21 mouse cellular contexts compared by ENCODE assay signal in the genomic region with DNA sequence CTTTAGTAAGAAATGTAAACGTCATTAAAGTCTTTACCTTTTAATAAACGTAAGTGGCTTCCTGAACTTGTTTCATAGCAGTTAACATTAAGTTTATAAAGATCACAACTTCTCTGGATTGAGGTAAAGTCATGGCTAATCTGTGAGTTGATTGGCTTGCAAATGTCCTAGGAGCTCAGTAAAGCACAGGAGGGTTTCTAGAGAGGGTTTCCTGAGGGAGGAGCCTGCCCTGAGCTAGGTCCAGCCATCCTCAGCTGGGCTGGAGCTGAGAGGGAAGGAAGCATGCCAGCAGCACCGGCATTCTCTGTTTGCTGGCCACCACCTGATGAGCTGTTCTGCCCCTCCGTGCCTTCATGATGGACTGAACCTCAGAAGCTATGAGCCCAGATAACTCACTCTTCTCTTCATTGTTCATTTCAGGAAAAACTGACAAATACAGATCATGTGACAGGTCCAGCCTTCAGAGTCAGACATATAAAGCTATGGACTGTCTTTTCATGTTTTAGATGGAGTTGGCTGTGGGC.
"Had no signal": no experiment of that assay in that cellular context is flagged by ENCODE, and none has a peak within 500 bp of the region (broad histone marks: within the 10 kb centered on the region; RNA-seq: fewer than 3 reads in every experiment).

No protein-coding gene starts in this region.

- H3K4me1 ChIP-seq: liver, embryonic 15.5 days; stomach, embryonic 15.5 days had no signal

- H3K27me3 ChIP-seq: limb, embryonic 13.5 days; liver, embryonic 12.5 days; liver, embryonic 15.5 days; lung, embryonic 15.5 days; midbrain, embryonic 13.5 days; neural tube, embryonic 13.5 days; stomach, embryonic 15.5 days had no signal

- ATAC-seq: liver, embryonic 12.5 days; midbrain, embryonic 13.5 days; midbrain, embryonic 16.5 days had no signal

- H3K36me3 ChIP-seq: lung, embryonic 15.5 days; neural tube, embryonic 13.5 days; stomach, embryonic 15.5 days had no signal

- H3K9me3 ChIP-seq: limb, embryonic 10.5 days; limb, embryonic 13.5 days; liver, embryonic 12.5 days; liver, embryonic 15.5 days; lung, embryonic 15.5 days; midbrain, embryonic 10.5 days; midbrain, embryonic 13.5 days; neural tube, embryonic 13.5 days; stomach, embryonic 15.5 days had no signal

- H3K27ac ChIP-seq: kidney, postnatal 0 days; layer of hippocampus, adult 2 months; limb, embryonic 10.5 days; limb, embryonic 13.5 days; liver, embryonic 12.5 days; liver, embryonic 15.5 days; lung, embryonic 15.5 days; midbrain, embryonic 10.5 days; midbrain, embryonic 13.5 days; neural tube, embryonic 13.5 days; stomach, embryonic 15.5 days had no signal

- H3K4me2 ChIP-seq: limb, embryonic 13.5 days; liver, embryonic 12.5 days; liver, embryonic 15.5 days; lung, embryonic 15.5 days; midbrain, embryonic 13.5 days; neural tube, embryonic 13.5 days; stomach, embryonic 15.5 days had no signal

- H3K9ac ChIP-seq: limb, embryonic 13.5 days; liver, embryonic 12.5 days; liver, embryonic 15.5 days; lung, embryonic 15.5 days; midbrain, embryonic 13.5 days; neural tube, embryonic 13.5 days; stomach, embryonic 15.5 days had no signal

- DNase-seq: kidney, adult 2 months; layer of hippocampus, adult 9-11 months; liver; retina, postnatal 1 day; right cerebral cortex, postnatal 25 days; spleen, adult 18-20 months; thymus, adult 18-20 months; thymus, postnatal 14 days had no signal

- H3K4me3 ChIP-seq: layer of hippocampus, adult 2 months; limb, embryonic 10.5 days; limb, embryonic 13.5 days; liver, embryonic 12.5 days; liver, embryonic 15.5 days; lung, embryonic 15.5 days; midbrain, embryonic 10.5 days; midbrain, embryonic 13.5 days; myocyte; neural tube, embryonic 13.5 days; stomach, embryonic 15.5 days had no signal
